Mouse (Mus musculus): ENCODE data around the gene Zc3h7a. TPM values are rescaled to one million over a fixed set of nuclear protein-coding genes. Genes with fewer than 3 reads are reported as not detected.
"Not testable (repeated sequence)": the region's sequence is repeated elsewhere in the genome, so short reads cannot be mapped to it uniquely, and the experiment has no call there.

Gene Zc3h7a
- polyA plus RNA-seq, 1 experiment from 2014 or later = 94.2 TPM

- Histone ChIP-seq H3K27me3 (replicated peaks) (no peaks in the 10 kb centered on the region), H3K4me1 (0 out of 2 replicates have a peak, but pooled peaks cover 4% of the 10 kb centered on the region), H3K4me2 (peak overlapping the region; percentile 74), H3K36me3 (no peaks in the 10 kb centered on the region), H3K9me3 (no peaks in the 10 kb centered on the region), H3K27ac (peak overlapping the region; percentile 70; the same call in 1 of the 2 replicates), H3K9ac (peak overlapping the region; percentile 27; the same call in 1 of the 2 replicates), H3K4me3 (replicated peaks) (peak overlapping the region; percentile 77)
- ATAC-seq (ENCODE audit: insufficient read depth, low FRiP score, low read depth) = no peak
- 3% methylated on average over 4 of the region's 4 CpGs for whole genome bisulfite sequencing
Measured at GRCm38 (mm10) chr16:11176884-11177244, 671 bp upstream of the Zc3h7a start.

GRCm38 (mm10) chr16:11175489-11176207 is 545 bp downstream of the Zc3h7a start:
- peak overlapping the region; percentile 74 for H3K4me2 ChIP-seq
- no peaks in the 10 kb centered on the region for H3K9me3 ChIP-seq
- WGBS = under 1% methylated on average over 59 of the region's 72 CpGs
- peak overlapping the region; percentile 20 for H3K9ac ChIP-seq
- peak overlapping the region; percentile 77 for H3K4me3 ChIP-seq (replicated peaks)
- H3K36me3 ChIP-seq = 0 out of 2 replicates have a peak, but pooled peaks cover under 1% of the 10 kb centered on the region
- peak; percentile 74 for ATAC-seq (ENCODE audit: insufficient read depth, low FRiP score, low read depth)
- H3K27ac ChIP-seq = peak overlapping the region; percentile 71
- H3K4me1 ChIP-seq = 0 out of 2 replicates have a peak, but pooled peaks cover 4% of the 10 kb centered on the region
- H3K27me3 ChIP-seq (replicated peaks) = no peaks in the 10 kb centered on the region

GRCm38 (mm10) chr16:11175100-11175488 is 1.1 kb downstream of the Zc3h7a start:
- Histone ChIP-seq H3K9me3 (no peaks in the 10 kb centered on the region), H3K4me1 (peaks cover 4% of the 10 kb centered on the region; the same call in 1 of the 2 replicates), H3K36me3 (0 out of 2 replicates have a peak, but pooled peaks cover 2% of the 10 kb centered on the region), H3K27ac (peak overlapping the region; percentile 71), H3K4me3 (replicated peaks) (peak overlapping the region; percentile 77), H3K4me2 (peak overlapping the region; percentile 74), H3K27me3 (replicated peaks) (no peaks in the 10 kb centered on the region), H3K9ac (no peak overlapping the region)
- WGBS = 10% methylated on average over 9 of the region's 9 CpGs
- no peak for ATAC-seq (ENCODE audit: insufficient read depth, low FRiP score, low read depth)

GRCm38 (mm10) chr16:11174671-11175081 is 1.5 kb downstream of the Zc3h7a start:
- H3K27me3 ChIP-seq (replicated peaks) = no peaks in the 10 kb centered on the region
- peak overlapping the region; percentile 74 for H3K4me2 ChIP-seq
- 0 out of 2 replicates have a peak, but pooled peaks cover 2% of the 10 kb centered on the region for H3K36me3 ChIP-seq
- peaks cover 4% of the 10 kb centered on the region; the same call in 1 of the 2 replicates for H3K4me1 ChIP-seq
- no peaks in the 10 kb centered on the region for H3K9me3 ChIP-seq
- ATAC-seq (ENCODE audit: insufficient read depth, low FRiP score, low read depth) = no peak
- H3K9ac ChIP-seq = no peak overlapping the region
- peak overlapping the region; percentile 71 for H3K27ac ChIP-seq
- WGBS = 10% methylated on average over 10 of the region's 10 CpGs
- H3K4me3 ChIP-seq (replicated peaks) = peak overlapping the region; percentile 77

- no peak for ATAC-seq (ENCODE audit: insufficient read depth, low FRiP score, low read depth)
- Histone ChIP-seq H3K4me3 (replicated peaks) (no peak overlapping the region), H3K9me3 (no peaks in the 10 kb centered on the region), H3K4me1 (no peaks in the 10 kb centered on the region; the same call in 1 of the 2 replicates), H3K36me3 (0 out of 2 replicates have a peak, but pooled peaks cover 2% of the 10 kb centered on the region), H3K27ac (no peak overlapping the region), H3K9ac (no peak overlapping the region), H3K27me3 (replicated peaks) (no peaks in the 10 kb centered on the region), H3K4me2 (no peak overlapping the region)
- WGBS = 82% methylated on average over 6 of the region's 6 CpGs
Measured at GRCm38 (mm10) chr16:11171679-11172078, 4.5 kb downstream of the Zc3h7a start.

- Histone ChIP-seq H3K27ac (no peak overlapping the region), H3K9me3 (no peaks in the 10 kb centered on the region), H3K4me2 (no peak overlapping the region), H3K27me3 (replicated peaks) (no peaks in the 10 kb centered on the region), H3K36me3 (peaks cover 12% of the 10 kb centered on the region; the same call in 1 of the 2 replicates), H3K4me3 (replicated peaks) (no peak overlapping the region), H3K9ac (no peak overlapping the region), H3K4me1 (no peaks in the 10 kb centered on the region; the same call in 1 of the 2 replicates)
- no peak for ATAC-seq (ENCODE audit: insufficient read depth, low FRiP score, low read depth)
- WGBS = 75% methylated on average over 2 of the region's 2 CpGs
Measured at GRCm38 (mm10) chr16:11166431-11166830, 9.8 kb downstream of the Zc3h7a start.

GRCm38 (mm10) chr16:11164695-11165255 is 11.4 kb downstream of the Zc3h7a start:
- Histone ChIP-seq H3K4me1 (no peaks in the 10 kb centered on the region), H3K9ac (no peak overlapping the region), H3K27me3 (replicated peaks) (no peaks in the 10 kb centered on the region), H3K27ac (no peak overlapping the region), H3K4me3 (replicated peaks) (no peak overlapping the region), H3K36me3 (peaks cover 9% of the 10 kb centered on the region; the same call in 1 of the 2 replicates), H3K4me2 (no peak overlapping the region), H3K9me3 (no peaks in the 10 kb centered on the region)
- no peak for ATAC-seq (ENCODE audit: insufficient read depth, low FRiP score, low read depth)
- WGBS = 83% methylated on average over 3 of the region's 3 CpGs

GRCm38 (mm10) chr16:11157721-11158120 is 18.5 kb downstream of the Zc3h7a start:
- H3K4me1 ChIP-seq; H3K9me3 ChIP-seq; H3K9ac ChIP-seq; H3K27me3 ChIP-seq (replicated peaks); ATAC-seq (ENCODE audit: insufficient read depth, low FRiP score, low read depth); H3K4me2 ChIP-seq; H3K27ac ChIP-seq; H3K4me3 ChIP-seq (replicated peaks): not testable (repeated sequence)
- 66% methylated on average over 3 of the region's 3 CpGs for WGBS
- H3K36me3 ChIP-seq = peaks cover 34% of the 10 kb centered on the region

- Histone ChIP-seq H3K27me3 (replicated peaks) (no peaks in the 10 kb centered on the region), H3K27ac (no peak overlapping the region), H3K9me3 (no peaks in the 10 kb centered on the region), H3K9ac (no peak overlapping the region), H3K4me3 (replicated peaks) (no peak overlapping the region), H3K36me3 (peaks cover 39% of the 10 kb centered on the region), H3K4me1 (no peaks in the 10 kb centered on the region), H3K4me2 (no peak overlapping the region)
- ATAC-seq (ENCODE audit: insufficient read depth, low FRiP score, low read depth) = no peak
Measured at GRCm38 (mm10) chr16:11154500-11154899, 21.7 kb downstream of the Zc3h7a start.

GRCm38 (mm10) chr16:11143706-11144483 is 32.3 kb downstream of the Zc3h7a start:
- not testable (repeated sequence) for H3K9ac ChIP-seq; H3K4me1 ChIP-seq; ATAC-seq (ENCODE audit: insufficient read depth, low FRiP score, low read depth); H3K4me3 ChIP-seq (replicated peaks); H3K4me2 ChIP-seq; H3K27me3 ChIP-seq (replicated peaks); H3K9me3 ChIP-seq; H3K27ac ChIP-seq
- peaks cover 26% of the 10 kb centered on the region for H3K36me3 ChIP-seq
- 19% methylated on average over 55 of the region's 56 CpGs for WGBS

GRCm38 (mm10) chr16:11134348-11135344 is 41.5 kb downstream of the Zc3h7a start, which contains the start of gene Txndc11:
Gene Txndc11 (minus strand): TSS chr16:11134650.
- Histone ChIP-seq H3K4me1 (peaks cover 15% of the 10 kb centered on the region; the same call in 1 of the 2 replicates), H3K9ac (peak within 1 kb of the TSS; percentile 87), H3K4me3 (replicated peaks) (peak within 1 kb of the TSS; percentile 93), H3K4me2 (peak within 1 kb of the TSS; percentile 64), H3K27me3 (replicated peaks) (no peaks in the 10 kb centered on the region), H3K36me3 (peaks cover 13% of the 10 kb centered on the region), H3K27ac (peak within 1 kb of the TSS; percentile 94), H3K9me3 (no peaks in the 10 kb centered on the region)
- ATAC-seq (ENCODE audit: insufficient read depth, low FRiP score, low read depth) = peak; percentile 99
- under 1% methylated on average over 80 of the region's 80 CpGs for WGBS

Measured in stomach, embryonic 15.5 days (tissue).